Mouse (Mus musculus) stomach, embryonic 14.5 days (tissue): ENCODE data around the gene Kif20b. TPM values are rescaled to one million over a fixed set of nuclear protein-coding genes. Genes with fewer than 3 reads are reported as not detected.
A peak's percentile ranks its signal among the peaks of the same experiment; 100 is the strongest.

Source experiments
- ATAC-seq: fragments of 200-750 bp; cut with Nextera tagmentation; 2 replicates; pipeline ENCODE4 v1.8.0; 2017; ENCODE audit warnings: low read depth, moderate TSS enrichment; ENCODE audit not compliant: insufficient number of reproducible peaks, insufficient read depth, low FRiP score
- H3K27ac ChIP-seq: fragments of 300-500 bp; sonication (generic); 2 replicates; pipeline ENCODE4 v1.5.1; 2014; ENCODE audit warnings: mild to moderate bottlenecking, low read length, moderate library complexity, mixed read lengths
- H3K27me3 ChIP-seq: fragments of 300-500 bp; sonication (generic); 2 replicates; pipeline ENCODE4 v1.6.1; 2014; ENCODE audit warnings: low read length, control low read depth, mixed read lengths; ENCODE audit not compliant: control insufficient read depth, insufficient read depth
- H3K36me3 ChIP-seq: fragments of 300-500 bp; sonication (generic); 2 replicates; pipeline ENCODE4 v1.6.1; 2014; ENCODE audit warnings: mild to moderate bottlenecking, control low read depth, low read length, moderate library complexity, mixed read lengths; ENCODE audit not compliant: control insufficient read depth, insufficient read depth
- H3K4me1 ChIP-seq: fragments of 300-500 bp; sonication (generic); 2 replicates; pipeline ENCODE4 v1.6.1; 2014; ENCODE audit warnings: low read length, control low read depth, mixed read lengths; ENCODE audit not compliant: control insufficient read depth, insufficient read depth
- H3K4me2 ChIP-seq: fragments of 300-500 bp; sonication (generic); replicated peaks from 2 replicates; pipeline ENCODE4 v1.6.1; 2014; ENCODE audit warnings: low read depth, low read length, control low read depth
- H3K4me3 ChIP-seq: fragments of 300-500 bp; sonication (generic); 2 replicates; pipeline ENCODE4 v1.5.1; 2014; ENCODE audit warnings: low read depth, low read length, control low read depth
- H3K9ac ChIP-seq: fragments of 300-500 bp; sonication (generic); replicated peaks from 2 replicates; pipeline ENCODE4 v1.6.1; 2014; ENCODE audit warnings: low read depth, mild to moderate bottlenecking, control low read depth, low read length, moderate library complexity, mixed read lengths
- H3K9me3 ChIP-seq: fragments of 300-500 bp; sonication (generic); 2 replicates; pipeline ENCODE4 v1.6.1; 2016; ENCODE audit warnings: low read depth, low read length, control low read depth; ENCODE audit not compliant: control insufficient read depth
- WGBS: fragments of 180-500 bp; shearing (Covaris S2); extraction: QIAGEN DNeasy Blood & Tissue Kit; methylation state at CpG from one replicate; pipeline ENCODE4 v1.1.7; 2014; 5-methylcytosine and 5-hydroxymethylcytosine counted together
- polyA plus RNA-seq: library from polyadenylated mRNA; unstranded; fragments of >200 nt; fragmentation: Nextera tagmentation; extraction: Ambion mirVana; gene quantifications from 2 replicates; pipeline ENCODE4 v1.2.1, GENCODE M21; 2014

The Kif20b gene
- polyA plus RNA-seq, 1 experiment from 2014 or later: 77.5 TPM

- no peak overlapping the region for H3K4me3 ChIP-seq
- no peaks in the 10 kb centered on the region for H3K27me3 ChIP-seq
- ATAC-seq: no peak
- H3K9ac ChIP-seq: no peak overlapping the region
- H3K36me3 ChIP-seq: no peaks in the 10 kb centered on the region
- H3K4me2 ChIP-seq: no peak overlapping the region
- 79% methylated on average over 2 of the region's 2 CpGs for WGBS
- no peak overlapping the region for H3K27ac ChIP-seq
- no peaks in the 10 kb centered on the region for H3K9me3 ChIP-seq
- no peaks in the 10 kb centered on the region for H3K4me1 ChIP-seq
Observed at GRCm38 (mm10) chr19:34901735-34902134, 20.4 kb upstream of the Kif20b start.

GRCm38 (mm10) chr19:34904032-34904431 is 18.1 kb upstream of the Kif20b start:
- Histone ChIP-seq H3K4me2 (no peak overlapping the region), H3K27ac (no peak overlapping the region), H3K36me3 (no peaks in the 10 kb centered on the region), H3K9ac (no peak overlapping the region), H3K27me3 (no peaks in the 10 kb centered on the region), H3K4me3 (no peak overlapping the region), H3K9me3 (no peaks in the 10 kb centered on the region), H3K4me1 (no peaks in the 10 kb centered on the region)
- no peak for ATAC-seq
- WGBS: 81% methylated on average over 5 of the region's 5 CpGs

GRCm38 (mm10) chr19:34905424-34905823 is 16.7 kb upstream of the Kif20b start:
- no peaks in the 10 kb centered on the region for H3K4me1 ChIP-seq
- ATAC-seq: no peak
- no peaks in the 10 kb centered on the region for H3K9me3 ChIP-seq
- H3K27me3 ChIP-seq: no peaks in the 10 kb centered on the region
- no peaks in the 10 kb centered on the region for H3K36me3 ChIP-seq
- 93% methylated on average over 7 of the region's 7 CpGs for WGBS
- H3K27ac ChIP-seq: no peak overlapping the region
- H3K4me3 ChIP-seq: no peak overlapping the region
- no peak overlapping the region for H3K9ac ChIP-seq
- H3K4me2 ChIP-seq: no peak overlapping the region

GRCm38 (mm10) chr19:34906772-34907171 is 15.4 kb upstream of the Kif20b start:
- H3K36me3 ChIP-seq: no peaks in the 10 kb centered on the region
- H3K4me1 ChIP-seq: no peaks in the 10 kb centered on the region
- no peak overlapping the region for H3K4me3 ChIP-seq
- no peaks in the 10 kb centered on the region for H3K9me3 ChIP-seq
- ATAC-seq: no peak
- H3K9ac ChIP-seq: no peak overlapping the region
- H3K27ac ChIP-seq: no peak overlapping the region
- 83% methylated on average over 5 of the region's 5 CpGs for WGBS
- H3K4me2 ChIP-seq: no peak overlapping the region
- no peaks in the 10 kb centered on the region for H3K27me3 ChIP-seq

- H3K4me2 ChIP-seq: no peak overlapping the region
- no peak overlapping the region for H3K27ac ChIP-seq
- H3K36me3 ChIP-seq: no peaks in the 10 kb centered on the region
- ATAC-seq: no peak
- no peak overlapping the region for H3K4me3 ChIP-seq
- no peak overlapping the region for H3K9ac ChIP-seq
- H3K9me3 ChIP-seq: no peaks in the 10 kb centered on the region
- H3K27me3 ChIP-seq: no peaks in the 10 kb centered on the region
- H3K4me1 ChIP-seq: no peaks in the 10 kb centered on the region
Observed at GRCm38 (mm10) chr19:34912366-34912765, 9.8 kb upstream of the Kif20b start.

- Histone ChIP-seq H3K9ac (no peak overlapping the region), H3K9me3 (no peaks in the 10 kb centered on the region), H3K27me3 (no peaks in the 10 kb centered on the region), H3K36me3 (peaks cover 9% of the 10 kb centered on the region; the same call in 1 of the 2 replicates), H3K4me3 (no peak overlapping the region), H3K4me1 (no peaks in the 10 kb centered on the region), H3K27ac (no peak overlapping the region), H3K4me2 (no peak overlapping the region)
- 87% methylated on average over 4 of the region's 4 CpGs for WGBS
- no peak for ATAC-seq
Observed at GRCm38 (mm10) chr19:34920066-34920465, 2.1 kb upstream of the Kif20b start.

GRCm38 (mm10) chr19:34920531-34920930 is 1.6 kb upstream of the Kif20b start:
- ATAC-seq: no peak
- peaks cover 9% of the 10 kb centered on the region; the same call in 1 of the 2 replicates for H3K36me3 ChIP-seq
- no peak overlapping the region for H3K4me3 ChIP-seq
- 64% methylated on average over 3 of the region's 3 CpGs for WGBS
- H3K4me2 ChIP-seq: no peak overlapping the region
- H3K27ac ChIP-seq: no peak overlapping the region
- H3K27me3 ChIP-seq: no peaks in the 10 kb centered on the region
- H3K9me3 ChIP-seq: no peaks in the 10 kb centered on the region
- H3K4me1 ChIP-seq: no peaks in the 10 kb centered on the region
- no peak overlapping the region for H3K9ac ChIP-seq

GRCm38 (mm10) chr19:34921253-34921651 is 909 bp upstream of the Kif20b start:
- no peak overlapping the region for H3K27ac ChIP-seq
- peak overlapping the region; percentile 83 for H3K4me3 ChIP-seq
- no peaks in the 10 kb centered on the region for H3K4me1 ChIP-seq
- H3K27me3 ChIP-seq: no peaks in the 10 kb centered on the region
- no peak for ATAC-seq
- peaks cover 9% of the 10 kb centered on the region; the same call in 1 of the 2 replicates for H3K36me3 ChIP-seq
- peak overlapping the region; percentile 48 for H3K4me2 ChIP-seq
- H3K9ac ChIP-seq: no peak overlapping the region
- no peaks in the 10 kb centered on the region for H3K9me3 ChIP-seq
- whole genome bisulfite sequencing: 20% methylated on average over 7 of the region's 7 CpGs

- WGBS: 0% methylated on average over 9 of the region's 9 CpGs
- no peak overlapping the region; the same call in 1 of the 2 replicates for H3K27ac ChIP-seq
Observed at GRCm38 (mm10) chr19:34922603-34922963, 422 bp downstream of the Kif20b start.

More at GRCm38 (mm10) chr19:34922603-34922963, 422 bp downstream of the Kif20b start:
- Histone ChIP-seq H3K36me3 (peaks cover 9% of the 10 kb centered on the region; the same call in 1 of the 2 replicates), H3K4me1 (no peaks in the 10 kb centered on the region), H3K9ac (peak overlapping the region; percentile 41), H3K4me2 (peak overlapping the region; percentile 37), H3K4me3 (peak overlapping the region; percentile 83), H3K9me3 (no peaks in the 10 kb centered on the region), H3K27me3 (no peaks in the 10 kb centered on the region)
- ATAC-seq: no peak
